Mouse (Mus musculus): ENCODE data around the gene Zic1.

Zic1 gene

DNA sequence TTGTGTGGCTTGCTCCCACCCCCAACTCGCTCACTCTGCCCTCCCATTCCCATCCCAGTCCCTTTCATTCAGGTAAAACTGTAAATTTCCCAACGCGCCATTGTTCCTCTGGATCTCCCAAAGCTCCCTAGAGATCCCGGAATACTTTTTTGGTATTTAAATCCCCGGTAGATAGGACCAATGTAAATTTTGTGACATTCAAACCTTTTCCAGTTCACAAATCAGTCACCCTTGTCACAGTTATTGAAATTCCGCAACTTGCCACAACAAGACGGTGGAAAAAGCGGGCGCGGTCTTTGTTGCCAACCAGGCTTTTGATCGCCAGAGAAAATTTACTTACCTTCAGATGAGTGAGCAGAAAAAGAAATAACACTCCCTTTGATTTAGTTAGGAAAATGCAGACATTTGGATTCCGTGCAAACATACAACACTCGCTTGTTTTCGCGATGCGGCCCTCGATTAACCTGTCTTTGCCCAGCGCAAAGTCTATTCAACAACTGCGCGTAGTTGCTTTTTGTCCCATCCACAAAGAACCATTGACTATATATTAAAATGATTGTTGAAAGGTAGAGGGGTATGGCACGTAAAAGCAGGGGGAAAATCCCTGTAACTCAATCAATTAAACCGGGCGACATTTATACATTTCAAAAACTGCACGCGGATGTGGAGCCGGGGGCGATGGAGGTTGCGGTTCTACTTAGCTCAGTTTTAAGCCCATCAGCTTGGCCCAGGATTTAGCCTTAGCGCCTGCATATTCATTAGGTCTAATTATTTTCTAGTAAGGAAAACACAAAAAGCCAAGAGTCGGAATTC is 1.6 kb upstream of the Zic1 start:
- DNase-seq (ENCODE audit: low spot score): no peak

- DNase-seq (ENCODE audit: low spot score): no peak
These were observed 802 bp upstream of the Zic1 start for GRCm38 (mm10) chr9:91366226-91366998.

DNA sequence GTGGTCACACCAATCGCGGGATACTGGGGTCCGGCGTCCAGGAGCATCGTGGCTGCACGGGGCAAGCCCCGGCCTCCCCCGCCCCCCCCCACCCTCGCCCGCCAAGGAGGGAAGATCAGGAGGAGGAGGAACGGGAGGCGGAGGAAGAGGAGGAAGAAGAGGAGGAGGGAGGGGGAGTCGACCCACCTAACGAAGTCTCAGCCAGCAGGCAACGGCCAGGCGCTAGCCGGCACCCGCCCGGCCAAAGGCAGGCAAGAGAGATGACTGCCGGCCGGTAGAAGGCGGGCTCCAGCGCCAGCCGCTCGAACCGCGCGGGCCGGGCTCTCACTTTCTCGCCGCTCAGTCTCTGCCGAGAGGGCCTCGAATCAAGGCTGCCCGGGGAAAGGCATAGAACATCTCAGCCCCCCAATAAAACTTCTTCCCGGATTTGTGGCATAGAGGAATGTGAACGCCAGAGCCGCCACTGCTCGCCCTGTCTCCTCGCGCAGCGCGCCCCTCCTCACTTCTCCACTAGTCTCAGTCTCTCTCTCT is 574 bp downstream of the Zic1 start:
- no peak for DNase-seq (ENCODE audit: low spot score)

DNA sequence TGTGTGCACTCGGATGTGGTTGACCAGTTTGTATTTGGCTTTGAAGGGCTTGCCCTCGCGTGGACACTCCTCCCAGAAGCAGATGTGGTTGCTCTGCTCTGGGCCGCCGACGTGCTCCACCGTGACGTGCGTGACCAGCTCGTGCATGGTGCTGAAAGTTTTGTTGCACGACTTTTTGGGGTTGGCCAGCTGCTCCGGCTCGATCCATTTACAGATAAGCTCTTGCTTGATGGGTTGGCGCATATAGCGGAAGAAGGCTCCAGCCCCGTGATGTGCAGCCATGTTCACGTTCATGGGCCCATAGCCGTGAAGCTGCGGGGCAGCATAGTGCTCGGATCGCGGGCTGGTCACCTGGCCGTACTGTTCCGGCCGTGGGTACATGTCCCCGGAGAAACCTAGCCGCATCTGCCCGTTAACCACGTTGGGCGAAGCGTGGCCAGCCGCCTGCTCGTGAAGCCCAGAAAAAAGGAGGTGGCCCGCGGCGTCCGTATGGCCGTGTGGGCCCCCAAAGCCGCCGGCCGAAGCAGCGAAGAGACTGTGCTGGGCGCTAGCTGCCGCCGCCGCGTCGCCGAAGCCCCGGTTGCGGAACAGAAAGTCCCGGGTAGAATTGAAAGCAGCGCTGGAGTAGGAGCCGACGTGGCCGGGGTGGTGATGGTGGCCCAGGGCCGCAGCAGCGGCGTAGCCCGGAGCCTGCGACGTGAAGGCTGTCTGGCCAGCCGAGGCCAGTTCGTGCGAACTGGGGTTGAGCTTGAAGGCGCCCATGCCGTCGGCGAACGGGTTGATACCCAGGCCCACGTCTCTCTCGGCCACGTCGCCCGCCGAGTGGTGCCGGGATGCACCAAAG is 1.3 kb downstream of the Zic1 start:
- no peak for DNase-seq (ENCODE audit: low spot score)

GRCm38 (mm10) chr9:91363814-91364126 is 1.8 kb downstream of the Zic1 start:
- DNase-seq (ENCODE audit: low spot score): no peak

GRCm38 (mm10) chr9:91363011-91363730 is 2.4 kb downstream of the Zic1 start:
- no peak for DNase-seq (ENCODE audit: low spot score)

GRCm38 (mm10) chr9:91361856-91362601 is 3.6 kb downstream of the Zic1 start, which contains the start of gene Zic4:
Gene Zic4 (plus strand): TSS chr9:91362413.
- DNase-seq (ENCODE audit: low spot score): no peak

GRCm38 (mm10) chr9:91361033-91361855 is 4.4 kb downstream of the Zic1 start:
- DNase-seq (ENCODE audit: low spot score): no peak

GRCm38 (mm10) chr9:91360151-91361032 is 5.2 kb downstream of the Zic1 start:
- DNase-seq (ENCODE audit: low spot score): no peak

- no peak for DNase-seq (ENCODE audit: low spot score)
These were observed 6.5 kb downstream of the Zic1 start for GRCm38 (mm10) chr9:91358851-91359687.

- no peak for DNase-seq (ENCODE audit: low spot score)
These were observed 8.3 kb downstream of the Zic1 start for GRCm38 (mm10) chr9:91357321-91357720.

GRCm38 (mm10) chr9:91356353-91356740 is 9.3 kb downstream of the Zic1 start:
- DNase-seq (ENCODE audit: low spot score): no peak

DNA sequence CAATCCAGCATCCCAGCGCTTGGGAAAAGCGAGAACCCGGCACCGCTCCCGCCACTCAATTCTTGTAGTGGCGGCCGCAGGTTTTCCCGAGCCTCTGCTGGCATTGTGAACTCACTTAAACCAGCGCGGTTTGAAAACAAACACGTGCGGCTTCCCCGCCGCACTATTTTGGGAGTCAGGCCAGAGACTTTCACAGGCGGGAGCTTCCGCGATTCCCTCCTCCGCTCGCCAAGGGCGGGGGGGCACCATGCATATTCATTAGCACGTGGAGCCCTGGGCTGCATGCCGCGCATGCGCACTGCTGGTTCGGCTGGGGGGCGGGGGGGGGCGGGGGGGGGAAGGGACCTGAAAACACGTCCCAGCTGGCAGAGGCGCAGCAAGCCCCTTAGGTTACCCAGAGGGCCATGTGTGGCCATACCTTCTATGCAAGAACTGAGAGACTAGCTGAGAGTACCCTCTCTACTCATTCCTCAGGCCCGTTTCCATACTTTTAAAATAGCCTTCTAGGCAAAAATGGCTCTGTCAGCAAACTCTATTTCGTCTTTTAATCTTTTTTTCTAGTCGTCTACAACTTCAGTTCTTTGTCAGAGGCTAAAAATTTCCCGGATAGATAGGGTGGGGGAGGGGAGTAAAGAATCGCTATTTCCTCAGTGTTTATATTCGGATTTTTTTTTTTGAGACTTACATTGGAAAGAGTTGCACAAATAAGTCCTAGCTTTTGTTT is 9.8 kb downstream of the Zic1 start:
- no peak for DNase-seq (ENCODE audit: low spot score)

- no peak for DNase-seq (ENCODE audit: low spot score)
These were observed 10.4 kb downstream of the Zic1 start for GRCm38 (mm10) chr9:91355270-91355589.

GRCm38 (mm10) chr9:91354434-91355269 is 11.0 kb downstream of the Zic1 start:
- no peak for DNase-seq (ENCODE audit: low spot score)

- DNase-seq (ENCODE audit: low spot score): no peak
These were observed 11.8 kb downstream of the Zic1 start for GRCm38 (mm10) chr9:91353551-91354433.
